Mouse (Mus musculus) forebrain, embryonic 16.5 days (tissue): Measurements from ENCODE around the gene Cdc7. TPM values are rescaled to one million over a fixed set of nuclear protein-coding genes. Genes with fewer than 3 reads are reported as not detected.

Experiments
- ATAC-seq: fragments of 200-750 bp; cut with Nextera tagmentation; 2 replicates; pipeline ENCODE4 v1.8.0; 2017; ENCODE audit warnings: mild to moderate bottlenecking, moderate library complexity
- H3K27ac ChIP-seq: fragments of 300-500 bp; sonication (generic); 2 replicates; pipeline ENCODE4 v1.5.1; 2014; ENCODE audit warnings: low read length, control low read depth
- H3K27me3 ChIP-seq: fragments of 300-500 bp; sonication (generic); replicated peaks from 2 replicates; pipeline ENCODE4 v1.6.1; 2014; ENCODE audit warnings: low read length; ENCODE audit not compliant: control insufficient read depth, insufficient read depth
- H3K36me3 ChIP-seq: fragments of 300-500 bp; sonication (generic); 2 replicates; pipeline ENCODE4 v1.6.1; 2014; ENCODE audit not compliant: control insufficient read depth, insufficient read depth
- H3K4me1 ChIP-seq: fragments of 300-500 bp; sonication (generic); replicated peaks from 2 replicates; pipeline ENCODE4 v1.6.1; 2014; ENCODE audit warnings: low read length; ENCODE audit not compliant: control insufficient read depth, insufficient read depth
- H3K4me2 ChIP-seq: fragments of 300-500 bp; sonication (generic); 2 replicates; pipeline ENCODE4 v1.6.1; 2014; ENCODE audit warnings: mild to moderate bottlenecking, low read length, control low read depth
- H3K4me3 ChIP-seq: fragments of 300-500 bp; sonication (generic); replicated peaks from 2 replicates; pipeline ENCODE4 v1.5.1; 2014; ENCODE audit warnings: mild to moderate bottlenecking, low read length, control low read depth
- H3K9ac ChIP-seq: fragments of 300-500 bp; sonication (generic); replicated peaks from 2 replicates; pipeline ENCODE4 v1.6.1; 2014; ENCODE audit warnings: low read depth, low read length, control low read depth
- H3K9me3 ChIP-seq: fragments of 300-500 bp; sonication (generic); 2 replicates; pipeline ENCODE4 v1.6.1; 2016; ENCODE audit warnings: low read length; ENCODE audit not compliant: control insufficient read depth
- WGBS: fragments of 180-500 bp; shearing (Covaris S2); extraction: QIAGEN DNeasy Blood & Tissue Kit; methylation state at CpG from one replicate; pipeline ENCODE4 v1.1.7; 2014; 5-methylcytosine and 5-hydroxymethylcytosine counted together
- polyA plus RNA-seq: library from polyadenylated mRNA; unstranded; fragments of >200 nt; fragmentation: Nextera tagmentation; extraction: Ambion mirVana; gene quantifications from 2 replicates; pipeline ENCODE4 v1.2.1, GENCODE M21; 2015

Cdc7 gene
- 48.8 and 50.5 TPM in 2 replicates for polyA plus RNA-seq

DNA sequence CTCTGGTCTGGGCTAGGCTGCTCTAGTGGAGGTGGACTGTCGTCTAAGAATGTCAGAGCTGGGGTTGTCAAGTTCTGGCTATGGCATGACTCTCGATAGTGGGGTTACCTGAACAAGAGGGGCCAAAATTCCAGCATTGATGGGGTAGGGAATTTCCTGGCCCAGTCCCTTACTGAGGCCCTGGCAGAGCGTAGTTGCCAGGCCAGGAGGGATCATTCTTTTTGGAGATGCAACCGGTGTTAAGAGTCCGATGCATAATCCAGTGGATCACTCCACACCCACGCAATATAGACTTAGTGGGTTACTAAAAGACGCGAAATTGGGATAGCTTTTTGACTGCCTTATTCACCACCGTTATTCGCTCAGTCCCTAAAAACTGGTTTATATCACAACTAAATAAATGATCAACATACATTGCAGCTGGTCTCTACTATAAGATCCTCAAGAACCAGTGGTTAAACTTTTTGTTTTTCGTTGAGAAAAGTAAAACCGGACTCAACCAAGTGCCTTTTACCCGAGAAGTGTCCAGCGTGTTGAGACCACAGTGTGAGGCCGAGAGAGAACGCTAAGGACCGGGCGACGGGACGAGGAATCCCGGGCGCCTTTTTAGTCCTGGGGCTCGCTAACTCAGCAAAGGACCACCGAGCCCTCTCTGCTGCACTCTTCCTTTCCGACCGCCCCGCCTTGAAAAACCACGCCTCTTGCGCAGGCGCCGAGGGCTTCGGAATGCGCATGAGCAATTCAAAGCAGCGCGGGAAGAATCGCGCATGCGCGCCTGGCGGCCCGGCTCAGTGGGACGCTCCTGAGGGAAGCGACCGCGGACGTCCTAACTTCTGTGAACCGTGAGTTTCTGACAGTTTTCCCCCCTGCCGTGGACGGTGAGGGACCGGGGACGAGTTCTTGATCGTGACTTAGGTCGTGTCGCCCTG lies at the start of gene Cdc7:
Gene Cdc7 (plus strand): TSS at position 739 of the 929 bp plus-strand sequence.
- Histone ChIP-seq H3K4me2 (peak within 1 kb of the TSS; percentile 93), H3K27me3 (no peaks in the 10 kb centered on the region), H3K4me1 (peaks cover 13% of the 10 kb centered on the region), H3K4me3 (peak within 1 kb of the TSS; percentile 90), H3K27ac (peak within 1 kb of the TSS; percentile 68; the same call in 1 of the 2 replicates), H3K9me3 (no peaks in the 10 kb centered on the region), H3K9ac (peak within 1 kb of the TSS; percentile 87), H3K36me3 (no peaks in the 10 kb centered on the region)
- whole genome bisulfite sequencing: 5% methylated on average over 54 of the region's 54 CpGs
- ATAC-seq: peak; percentile 95

GRCm38 (mm10) chr5:106919315-106919714 lies 44.8 kb upstream of the Cdc7 start:
- Histone ChIP-seq H3K27me3 (no peaks in the 10 kb centered on the region), H3K4me3 (no peak overlapping the region), H3K9me3 (no peaks in the 10 kb centered on the region), H3K36me3 (no peaks in the 10 kb centered on the region), H3K4me1 (no peaks in the 10 kb centered on the region), H3K9ac (no peak overlapping the region), H3K4me2 (no peak overlapping the region), H3K27ac (no peak overlapping the region)
- no peak for ATAC-seq

- H3K9me3 ChIP-seq: no peaks in the 10 kb centered on the region
- H3K9ac ChIP-seq: peak within 1 kb of the TSS; percentile 83
- peak within 1 kb of the TSS; percentile 60 for H3K4me2 ChIP-seq
- peak; percentile 97 for ATAC-seq
- H3K4me3 ChIP-seq: peak within 1 kb of the TSS; percentile 63
- peak within 1 kb of the TSS; percentile 71 for H3K27ac ChIP-seq
- no peaks in the 10 kb centered on the region for H3K27me3 ChIP-seq
- under 1% methylated on average over 46 of the region's 76 CpGs for WGBS
- H3K4me1 ChIP-seq: 0 out of 2 replicates have a peak, but pooled peaks cover 2% of the 10 kb centered on the region
- H3K36me3 ChIP-seq: no peaks in the 10 kb centered on the region
Observed at GRCm38 (mm10) chr5:106925488-106926368, 38.4 kb upstream of the Cdc7 start, which contains the start of gene Hfm1. Gene Hfm1 (minus strand): TSS chr5:106926321.

GRCm38 (mm10) chr5:106926369-106926686 lies 37.8 kb upstream of the Cdc7 start:
- peak overlapping the region; percentile 60 for H3K4me2 ChIP-seq
- peak overlapping the region; percentile 63 for H3K4me3 ChIP-seq
- H3K27ac ChIP-seq: peak overlapping the region; percentile 71
- H3K27me3 ChIP-seq: no peaks in the 10 kb centered on the region
- peak overlapping the region; percentile 83 for H3K9ac ChIP-seq
- no peak; the same call in 1 of the 2 replicates for ATAC-seq
- WGBS: 25% methylated on average over 4 of the region's 4 CpGs
- 0 out of 2 replicates have a peak, but pooled peaks cover 2% of the 10 kb centered on the region for H3K4me1 ChIP-seq
- H3K9me3 ChIP-seq: no peaks in the 10 kb centered on the region
- H3K36me3 ChIP-seq: no peaks in the 10 kb centered on the region

DNA sequence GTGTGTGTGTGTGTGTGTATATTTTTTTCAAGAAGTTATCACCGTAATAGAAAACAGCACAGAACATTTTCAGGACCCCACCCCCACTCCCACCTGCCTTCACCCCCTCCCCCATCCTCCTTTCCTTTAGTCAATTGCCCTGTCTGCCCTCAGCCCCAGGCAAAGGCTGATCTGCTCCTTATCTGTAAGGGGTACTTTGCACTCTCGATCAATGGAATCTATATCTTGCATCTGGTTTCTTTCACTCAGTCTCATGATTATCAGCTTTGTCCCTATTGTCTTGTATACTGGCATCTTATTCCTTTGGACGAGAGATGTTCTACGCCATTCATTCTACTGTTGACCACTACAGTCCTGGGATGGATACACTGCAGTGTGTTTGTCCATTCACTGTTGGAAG lies 36.1 kb upstream of the Cdc7 start:
- ATAC-seq: no peak
- Histone ChIP-seq H3K9ac (no peak overlapping the region), H3K9me3 (no peaks in the 10 kb centered on the region), H3K4me2 (no peak overlapping the region), H3K4me1 (0 out of 2 replicates have a peak, but pooled peaks cover 2% of the 10 kb centered on the region), H3K36me3 (no peaks in the 10 kb centered on the region), H3K4me3 (no peak overlapping the region), H3K27ac (no peak overlapping the region), H3K27me3 (no peaks in the 10 kb centered on the region)
- 78% methylated on average over 4 of the region's 4 CpGs for WGBS

GRCm38 (mm10) chr5:106946342-106946741 lies 17.8 kb upstream of the Cdc7 start:
- Histone ChIP-seq H3K27me3 (no peaks in the 10 kb centered on the region), H3K4me1 (no peaks in the 10 kb centered on the region), H3K9me3 (no peaks in the 10 kb centered on the region), H3K27ac (no peak overlapping the region), H3K4me3 (no peak overlapping the region), H3K4me2 (no peak overlapping the region), H3K9ac (no peak overlapping the region), H3K36me3 (no peaks in the 10 kb centered on the region)
- 82% methylated on average over 4 of the region's 4 CpGs for WGBS
- ATAC-seq: no peak

GRCm38 (mm10) chr5:106948683-106949082 lies 15.4 kb upstream of the Cdc7 start:
- Histone ChIP-seq H3K9me3 (peaks cover under 1% of the 10 kb centered on the region; the same call in 1 of the 2 replicates), H3K27ac (no peak overlapping the region), H3K36me3 (no peaks in the 10 kb centered on the region), H3K27me3 (no peaks in the 10 kb centered on the region), H3K4me2 (no peak overlapping the region), H3K4me1 (no peaks in the 10 kb centered on the region), H3K4me3 (no peak overlapping the region), H3K9ac (no peak overlapping the region)
- no peak for ATAC-seq
- 94% methylated on average over 6 of the region's 6 CpGs for WGBS

DNA sequence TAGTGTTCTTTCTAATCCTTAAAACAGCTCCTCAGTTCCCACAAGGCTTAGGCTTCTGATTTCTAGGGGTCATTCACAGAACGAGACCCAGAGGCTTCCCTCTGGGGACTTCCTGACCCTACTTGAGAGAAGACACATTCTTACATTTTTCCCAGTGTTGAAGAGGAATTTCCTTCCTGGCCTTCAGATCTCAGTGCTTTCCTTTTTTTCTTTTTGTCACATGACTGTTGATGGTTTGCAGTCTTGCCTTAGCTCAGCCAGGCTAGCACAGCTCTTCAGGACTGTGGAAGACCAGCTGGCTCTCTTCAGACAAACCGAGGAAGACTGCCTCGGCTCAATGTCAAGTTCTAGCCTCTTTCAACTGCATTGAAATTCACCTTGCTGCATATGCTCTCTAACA lies 7.7 kb upstream of the Cdc7 start:
- Histone ChIP-seq H3K4me2 (no peak overlapping the region), H3K27ac (no peak overlapping the region), H3K9ac (no peak overlapping the region), H3K27me3 (no peaks in the 10 kb centered on the region), H3K9me3 (peaks cover 2% of the 10 kb centered on the region; the same call in 1 of the 2 replicates), H3K36me3 (no peaks in the 10 kb centered on the region), H3K4me3 (no peak overlapping the region), H3K4me1 (no peaks in the 10 kb centered on the region)
- WGBS: 78% methylated on average over 3 of the region's 3 CpGs
- ATAC-seq: no peak

- Histone ChIP-seq H3K4me2 (no peak overlapping the region), H3K9me3 (no peaks in the 10 kb centered on the region), H3K27ac (no peak overlapping the region), H3K9ac (no peak overlapping the region), H3K36me3 (no peaks in the 10 kb centered on the region), H3K27me3 (no peaks in the 10 kb centered on the region), H3K4me3 (no peak overlapping the region), H3K4me1 (peaks cover 5% of the 10 kb centered on the region)
- no peak for ATAC-seq
- 38% methylated on average over 3 of the region's 3 CpGs for WGBS
Observed at GRCm38 (mm10) chr5:106959031-106959430, 5.1 kb upstream of the Cdc7 start.
